Mouse (Mus musculus) embryonic facial prominence, embryonic 15.5 days (tissue): ENCODE results near the gene Alpl. TPM values are rescaled to one million over a fixed set of nuclear protein-coding genes. Genes with fewer than 3 reads are reported as not detected.

ENCODE experiments used
- ATAC-seq: fragments of 200-750 bp; cut with Nextera tagmentation; 2 replicates; pipeline ENCODE4 v1.8.0; 2017; ENCODE audit warnings: low read depth, moderate TSS enrichment; ENCODE audit not compliant: insufficient number of reproducible peaks, low FRiP score, low TSS enrichment
- H3K27ac ChIP-seq: fragments of 300-500 bp; sonication (generic); replicated peaks from 2 replicates; pipeline ENCODE4 v1.5.1; 2015; ENCODE audit warnings: mild to moderate bottlenecking, inconsistent platforms
- H3K27me3 ChIP-seq: fragments of 300-500 bp; sonication (generic); 2 replicates; pipeline ENCODE4 v1.6.1; 2015; ENCODE audit warnings: inconsistent platforms
- H3K36me3 ChIP-seq: fragments of 300-500 bp; sonication (generic); 2 replicates; pipeline ENCODE4 v1.6.1; 2015; ENCODE audit warnings: mild to moderate bottlenecking, inconsistent platforms
- H3K4me1 ChIP-seq: fragments of 300-500 bp; sonication (generic); 2 replicates; pipeline ENCODE4 v1.6.1; 2015; ENCODE audit warnings: inconsistent platforms
- H3K4me2 ChIP-seq: fragments of 300-500 bp; sonication (generic); replicated peaks from 2 replicates; pipeline ENCODE4 v1.6.1; 2015; ENCODE audit warnings: mild to moderate bottlenecking, inconsistent platforms
- H3K4me3 ChIP-seq: fragments of 300-500 bp; sonication (generic); replicated peaks from 2 replicates; pipeline ENCODE4 v1.5.1; 2015; ENCODE audit warnings: mild to moderate bottlenecking, inconsistent platforms
- H3K9ac ChIP-seq: fragments of 300-500 bp; sonication (generic); 2 replicates; pipeline ENCODE4 v1.6.1; 2015; ENCODE audit warnings: inconsistent platforms
- H3K9me3 ChIP-seq: fragments of 300-500 bp; sonication (generic); replicated peaks from 2 replicates; pipeline ENCODE4 v1.6.1; 2016; ENCODE audit warnings: inconsistent platforms
- WGBS: fragments of 180-500 bp; shearing (Covaris S2); methylation state at CpG from one replicate; pipeline ENCODE4 v1.1.7; 2015; 5-methylcytosine and 5-hydroxymethylcytosine counted together
- polyA plus RNA-seq: library from polyadenylated mRNA; unstranded; fragments of >200 nt; fragmentation: Nextera tagmentation; extraction: Ambion mirVana; gene quantifications from 2 replicates; pipeline ENCODE4 v1.2.1, GENCODE M21; 2015

Alpl gene
- polyA plus RNA-seq, 1 experiment from 2014 or later, result 160 TPM

- no peaks in the 10 kb centered on the region for H3K9me3 ChIP-seq
These were observed 98.9 kb downstream of the Alpl start for GRCm38 (mm10) chr4:137697156-137697885.

GRCm38 (mm10) chr4:137695900-137696299 is 100.3 kb downstream of the Alpl start:
- Histone ChIP-seq H3K36me3 (no peaks in the 10 kb centered on the region), H3K4me3 (no peak overlapping the region), H3K4me1 (peaks cover 26% of the 10 kb centered on the region), H3K27me3 (no peaks in the 10 kb centered on the region), H3K27ac (peak overlapping the region; percentile 60), H3K9ac (0 out of 2 replicates have a peak overlapping the region, but pooled peaks have one; percentile 6), H3K9me3 (no peaks in the 10 kb centered on the region), H3K4me2 (no peak overlapping the region)
- WGBS, result 13% methylated on average over 4 of the region's 4 CpGs
- no peak; the same call in 1 of the 2 replicates for ATAC-seq

More at GRCm38 (mm10) chr4:137697156-137697885, 98.9 kb downstream of the Alpl start:
- no peak overlapping the region for H3K4me2 ChIP-seq
- ATAC-seq, result no peak
- 65% methylated on average over 13 of the region's 13 CpGs for WGBS
- H3K4me3 ChIP-seq, result no peak overlapping the region
- H3K4me1 ChIP-seq, result peaks cover 32% of the 10 kb centered on the region
- H3K9ac ChIP-seq, result no peak overlapping the region
- H3K27ac ChIP-seq, result no peak overlapping the region
- H3K27me3 ChIP-seq, result no peaks in the 10 kb centered on the region
- no peaks in the 10 kb centered on the region for H3K36me3 ChIP-seq

- Histone ChIP-seq H3K27me3 (no peaks in the 10 kb centered on the region), H3K4me2 (no peak overlapping the region), H3K36me3 (no peaks in the 10 kb centered on the region), H3K4me3 (no peak overlapping the region), H3K27ac (0 out of 2 replicates have a peak overlapping the region, but pooled peaks have one; percentile 60), H3K4me1 (peaks cover 26% of the 10 kb centered on the region), H3K9me3 (no peaks in the 10 kb centered on the region), H3K9ac (0 out of 2 replicates have a peak overlapping the region, but pooled peaks have one; percentile 6)
- ATAC-seq, result no peak
- WGBS, result 75% methylated on average over 8 of the region's 8 CpGs
These were observed 100.9 kb downstream of the Alpl start for GRCm38 (mm10) chr4:137695300-137695699.

- no peaks in the 10 kb centered on the region for H3K36me3 ChIP-seq
- no peaks in the 10 kb centered on the region for H3K9me3 ChIP-seq
- no peak for ATAC-seq
- WGBS, result 64% methylated on average over 10 of the region's 10 CpGs
- H3K27me3 ChIP-seq, result no peaks in the 10 kb centered on the region
- no peak overlapping the region for H3K4me2 ChIP-seq
- H3K4me1 ChIP-seq, result peaks cover 11% of the 10 kb centered on the region
- H3K4me3 ChIP-seq, result no peak overlapping the region
- H3K9ac ChIP-seq, result no peak overlapping the region
- H3K27ac ChIP-seq, result no peak overlapping the region
These were observed 103.9 kb downstream of the Alpl start for GRCm38 (mm10) chr4:137692107-137692902.

Other genes with a start within 250 kb of the Alpl start
- gene Ldlrad2, start 221.8 kb downstream of the Alpl start, polyA plus RNA-seq, result 0.75 and 1.1 TPM in 2 replicates
- 70.6 and 71.4 TPM in 2 replicates for gene Usp48, start 202.6 kb downstream of the Alpl start, polyA plus RNA-seq
- 16.4 and 19.9 TPM in 2 replicates for gene Rap1gap, start 131.7 kb downstream of the Alpl start, polyA plus RNA-seq
- 65.5 and 74.6 TPM in 2 replicates for gene Ece1, start 65.9 kb upstream of the Alpl start, polyA plus RNA-seq
- gene Eif4g3, start 196.6 kb upstream of the Alpl start, polyA plus RNA-seq, result 34.7 and 36.2 TPM in 2 replicates